Mouse (Mus musculus) midbrain, embryonic 12.5 days (tissue): ENCODE results near the gene Lamb1. TPM values are rescaled to one million over a fixed set of nuclear protein-coding genes. Genes with fewer than 3 reads are reported as not detected.

Experiments used
- ATAC-seq: fragments of 200-750 bp; cut with Nextera tagmentation; 2 replicates; pipeline ENCODE4 v1.8.0; 2017; ENCODE audit warnings: low read depth, moderate TSS enrichment, moderate library complexity; ENCODE audit not compliant: low FRiP score
- H3K27ac ChIP-seq: fragments of 300-500 bp; sonication (generic); replicated peaks from 2 replicates; pipeline ENCODE4 v1.5.1; 2016; ENCODE audit warnings: mild to moderate bottlenecking
- H3K27me3 ChIP-seq: fragments of 300-500 bp; sonication (generic); 2 replicates; pipeline ENCODE4 v1.6.1; 2016; ENCODE audit warnings: mild to moderate bottlenecking
- H3K36me3 ChIP-seq: fragments of 300-500 bp; sonication (generic); 2 replicates; pipeline ENCODE4 v1.6.1; 2016
- H3K4me1 ChIP-seq: fragments of 300-500 bp; sonication (generic); 2 replicates; pipeline ENCODE4 v1.6.1; 2016
- H3K4me2 ChIP-seq: fragments of 300-500 bp; sonication (generic); replicated peaks from 2 replicates; pipeline ENCODE4 v1.6.1; 2016; ENCODE audit warnings: mild to moderate bottlenecking, moderate library complexity
- H3K4me3 ChIP-seq: fragments of 300-500 bp; sonication (generic); 2 replicates; pipeline ENCODE4 v1.5.1; 2016; ENCODE audit warnings: mild to moderate bottlenecking
- H3K9ac ChIP-seq: fragments of 300-500 bp; sonication (generic); replicated peaks from 2 replicates; pipeline ENCODE4 v1.6.1; 2016; ENCODE audit warnings: mild to moderate bottlenecking, moderate library complexity
- H3K9me3 ChIP-seq: fragments of 300-500 bp; sonication (generic); 2 replicates; pipeline ENCODE4 v1.6.1; 2016; ENCODE audit warnings: mild to moderate bottlenecking
- WGBS: fragments of 180-500 bp; shearing (Covaris S2); methylation state at CpG from one replicate; pipeline ENCODE4 v1.1.7; 2016; 5-methylcytosine and 5-hydroxymethylcytosine counted together
- polyA plus RNA-seq: library from polyadenylated mRNA; unstranded; fragments of >200 nt; fragmentation: Nextera tagmentation; extraction: Ambion mirVana; gene quantifications from 2 replicates; pipeline ENCODE4 v1.2.1, GENCODE M21; 2016

Lamb1 gene
- polyA plus RNA-seq, 1 experiment from 2014 or later = 29.4 TPM

DNA sequence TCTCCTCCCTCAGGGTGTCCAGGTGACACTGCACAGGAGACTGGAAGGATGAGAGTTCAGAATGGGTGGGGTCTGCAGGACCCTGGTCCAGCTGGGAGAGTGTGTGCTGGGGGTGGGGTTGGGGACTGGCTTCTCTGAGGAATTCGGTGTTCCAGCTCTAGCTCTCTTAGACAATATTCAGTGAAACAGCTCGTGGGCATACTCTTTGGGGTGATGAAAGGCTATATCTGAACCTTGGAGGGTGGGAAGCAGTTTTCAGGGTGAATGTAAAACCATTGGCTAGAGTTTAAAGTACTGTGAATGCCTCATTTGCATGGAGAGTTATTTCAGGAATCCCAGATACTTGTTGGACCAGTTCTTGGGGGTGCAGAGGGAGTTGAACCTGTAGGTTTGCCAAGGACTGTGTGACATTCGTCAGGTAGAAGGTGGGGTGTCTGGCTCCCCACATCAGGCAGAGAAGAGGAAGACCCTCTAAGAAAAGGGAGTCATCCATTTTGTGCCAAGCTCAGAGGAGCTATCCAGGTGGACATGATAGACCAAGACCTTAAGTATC, 25.9 kb upstream of the Lamb1 start:
- H3K9me3 ChIP-seq = no peaks in the 10 kb centered on the region
- H3K4me2 ChIP-seq = no peak overlapping the region
- ATAC-seq = no peak
- H3K9ac ChIP-seq = no peak overlapping the region
- H3K4me3 ChIP-seq = no peak overlapping the region
- no peaks in the 10 kb centered on the region for H3K27me3 ChIP-seq
- no peaks in the 10 kb centered on the region for H3K4me1 ChIP-seq
- 88% methylated on average over 3 of the region's 3 CpGs for WGBS
- no peak overlapping the region for H3K27ac ChIP-seq
- no peaks in the 10 kb centered on the region for H3K36me3 ChIP-seq

DNA sequence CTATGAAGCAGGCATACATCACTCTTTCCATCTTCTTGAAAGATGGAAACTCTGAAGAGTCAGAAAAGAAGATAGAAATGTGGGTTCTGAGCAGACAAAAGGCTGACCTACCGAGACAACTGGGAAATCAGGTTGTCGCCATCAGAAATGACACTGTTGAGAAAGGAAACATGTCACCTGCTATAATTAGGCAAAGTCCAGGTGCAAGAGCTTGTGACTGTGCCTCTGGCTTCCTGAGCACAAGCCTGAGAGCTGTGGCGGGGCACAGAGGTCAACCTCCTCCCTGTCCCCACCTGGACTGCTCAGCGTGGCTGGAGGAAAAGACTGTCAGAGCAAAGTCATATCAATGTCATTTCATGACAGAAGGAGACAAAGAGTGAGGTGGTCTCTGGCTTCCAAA, 25.2 kb upstream of the Lamb1 start:
- Histone ChIP-seq H3K9ac (no peak overlapping the region), H3K36me3 (no peaks in the 10 kb centered on the region), H3K27me3 (no peaks in the 10 kb centered on the region), H3K4me1 (no peaks in the 10 kb centered on the region), H3K4me3 (no peak overlapping the region), H3K4me2 (no peak overlapping the region), H3K9me3 (no peaks in the 10 kb centered on the region), H3K27ac (no peak overlapping the region)
- ATAC-seq = no peak
- 75% methylated on average over 4 of the region's 4 CpGs for WGBS

DNA sequence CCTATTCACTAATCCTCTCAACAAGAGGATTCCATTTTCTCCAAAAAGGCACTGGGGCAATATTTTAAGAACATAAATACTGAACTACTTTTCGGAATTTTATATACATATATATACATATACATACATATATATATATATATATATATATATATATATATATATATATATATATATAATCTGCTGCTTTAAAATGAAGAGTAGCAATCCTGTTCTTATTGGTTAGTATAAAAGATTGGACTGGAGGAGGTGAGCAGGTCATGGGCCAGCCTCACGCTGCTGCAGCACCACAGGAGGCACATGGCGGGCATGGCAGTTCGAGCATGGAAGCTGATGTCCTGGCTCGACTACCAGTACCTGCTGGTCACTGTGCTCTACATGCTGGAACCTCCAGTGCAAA, 24.6 kb upstream of the Lamb1 start, which contains the start of gene Gm6993:
Gm6993 (plus strand) TSS at position 301 of the 400 bp plus-strand sequence.
- Histone ChIP-seq H3K27ac (no peak within 1 kb of the TSS), H3K27me3 (no peaks in the 10 kb centered on the region), H3K4me1 (no peaks in the 10 kb centered on the region), H3K4me2 (no peak within 1 kb of the TSS), H3K9ac (no peak within 1 kb of the TSS), H3K4me3 (no peak within 1 kb of the TSS), H3K36me3 (no peaks in the 10 kb centered on the region), H3K9me3 (no peaks in the 10 kb centered on the region)
- WGBS = 92% methylated on average over 5 of the region's 5 CpGs
- ATAC-seq = no peak

DNA sequence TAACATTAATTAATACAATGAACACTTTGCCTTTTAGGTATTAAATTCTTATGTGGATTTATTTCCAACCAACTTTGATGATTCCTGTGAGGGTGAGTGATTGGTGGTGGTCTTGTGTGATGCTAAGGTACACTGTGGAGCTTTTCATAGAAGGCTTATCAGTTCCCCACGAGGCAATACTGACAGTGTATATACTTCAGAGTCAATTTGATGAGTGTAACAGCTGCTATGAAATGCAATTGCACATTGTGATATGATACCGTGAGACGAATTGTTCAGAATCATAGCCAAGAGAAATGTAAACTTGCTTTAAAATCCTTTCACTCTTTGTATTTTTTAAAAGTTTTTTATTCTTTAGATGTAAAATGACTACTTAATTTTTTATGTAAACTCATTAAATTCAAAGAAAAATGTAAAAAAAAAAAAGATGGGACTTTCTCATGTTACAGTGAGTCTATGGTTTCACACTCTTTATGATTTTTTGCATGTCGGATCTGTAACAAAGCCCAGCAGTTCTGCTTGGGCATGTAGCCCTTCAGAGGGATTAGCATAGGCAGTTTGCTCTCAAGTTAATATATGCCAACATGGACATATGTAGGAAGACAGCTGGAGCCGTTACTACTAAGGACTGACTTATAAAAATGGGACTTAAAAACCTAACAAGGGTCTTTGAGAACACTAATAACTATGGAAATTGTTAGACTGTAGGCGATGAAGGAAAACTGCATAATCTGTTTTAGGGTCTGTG, 23.3 kb upstream of the Lamb1 start:
- Histone ChIP-seq H3K36me3 (no peaks in the 10 kb centered on the region), H3K4me1 (no peaks in the 10 kb centered on the region), H3K4me2 (no peak overlapping the region), H3K27ac (no peak overlapping the region), H3K9ac (no peak overlapping the region), H3K9me3 (no peaks in the 10 kb centered on the region), H3K4me3 (no peak overlapping the region), H3K27me3 (no peaks in the 10 kb centered on the region)
- WGBS = 80% methylated on average over 6 of the region's 6 CpGs
- no peak for ATAC-seq

DNA sequence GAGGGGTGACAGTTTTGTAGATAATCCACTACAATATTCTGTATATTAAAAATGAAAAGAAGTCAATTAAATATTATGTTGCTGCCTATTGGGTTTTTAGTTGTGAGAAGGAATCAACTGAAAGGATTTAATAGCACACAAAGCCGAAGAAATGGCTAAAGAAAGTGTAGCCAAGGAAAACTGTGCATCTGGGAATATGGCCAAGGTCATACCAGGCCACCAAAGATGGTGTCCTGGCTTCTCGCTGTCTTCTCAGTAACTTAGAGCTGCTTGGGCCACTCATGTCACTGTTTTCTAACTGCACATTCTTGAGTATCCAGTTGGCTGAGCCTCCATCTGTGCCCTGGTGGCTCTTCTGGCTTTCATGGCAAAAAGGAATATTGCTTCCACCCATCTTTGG, 21.0 kb upstream of the Lamb1 start:
- no peaks in the 10 kb centered on the region for H3K4me1 ChIP-seq
- H3K4me2 ChIP-seq = no peak overlapping the region
- no peaks in the 10 kb centered on the region for H3K36me3 ChIP-seq
- no peak overlapping the region for H3K9ac ChIP-seq
- 94% methylated on average over 2 of the region's 2 CpGs for WGBS
- H3K9me3 ChIP-seq = no peaks in the 10 kb centered on the region
- H3K4me3 ChIP-seq = no peak overlapping the region
- ATAC-seq = no peak
- H3K27ac ChIP-seq = no peak overlapping the region
- H3K27me3 ChIP-seq = no peaks in the 10 kb centered on the region

DNA sequence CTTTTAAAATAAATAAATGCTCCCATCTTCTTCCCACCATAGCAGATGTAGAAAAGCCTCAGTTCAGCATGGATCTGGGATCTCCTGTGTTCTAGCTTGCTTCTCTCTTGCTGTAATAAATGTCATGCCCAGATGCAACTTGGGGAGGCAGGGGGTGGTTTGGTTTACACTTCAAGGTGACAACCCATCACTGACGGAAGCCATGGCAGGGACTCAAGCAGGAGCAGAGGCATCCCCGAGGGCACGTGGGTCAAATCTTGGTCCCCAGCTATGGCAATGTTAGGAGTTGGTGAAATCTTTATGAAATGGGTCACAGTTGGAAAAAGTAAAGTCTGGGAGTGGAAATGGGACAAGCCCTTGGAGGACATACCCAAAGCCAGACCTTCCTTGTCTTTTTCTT, 20.3 kb upstream of the Lamb1 start:
- ATAC-seq = no peak
- no peak overlapping the region for H3K4me3 ChIP-seq
- H3K4me1 ChIP-seq = no peaks in the 10 kb centered on the region
- no peaks in the 10 kb centered on the region for H3K36me3 ChIP-seq
- H3K9me3 ChIP-seq = no peaks in the 10 kb centered on the region
- H3K27me3 ChIP-seq = no peaks in the 10 kb centered on the region
- no peak overlapping the region for H3K27ac ChIP-seq
- 91% methylated on average over 3 of the region's 3 CpGs for WGBS
- H3K9ac ChIP-seq = no peak overlapping the region
- H3K4me2 ChIP-seq = no peak overlapping the region

DNA sequence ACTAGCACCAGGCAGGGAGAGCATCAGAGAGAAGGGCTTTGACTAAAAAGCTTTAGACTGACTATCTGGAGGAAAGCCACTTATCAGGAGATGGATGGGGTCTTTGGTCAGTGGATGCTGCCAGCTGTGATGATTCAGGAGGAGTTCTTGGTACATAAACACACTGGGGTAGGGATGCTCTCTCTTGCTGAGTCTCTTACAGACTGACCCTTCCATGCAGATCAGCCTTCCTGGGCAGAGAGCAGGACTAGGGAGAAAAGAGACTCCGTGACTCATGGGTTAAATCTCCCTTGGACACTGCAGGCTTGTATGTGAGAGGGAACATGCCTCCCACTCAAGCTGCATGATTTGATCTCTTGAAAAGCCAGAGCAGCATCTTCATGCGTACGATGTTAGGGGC, 18.9 kb upstream of the Lamb1 start:
- no peak for ATAC-seq
- Histone ChIP-seq H3K4me3 (no peak overlapping the region), H3K27me3 (no peaks in the 10 kb centered on the region), H3K36me3 (no peaks in the 10 kb centered on the region), H3K9me3 (no peaks in the 10 kb centered on the region), H3K4me1 (no peaks in the 10 kb centered on the region), H3K27ac (no peak overlapping the region), H3K4me2 (no peak overlapping the region), H3K9ac (no peak overlapping the region)
- WGBS = 49% methylated on average over 3 of the region's 3 CpGs

DNA sequence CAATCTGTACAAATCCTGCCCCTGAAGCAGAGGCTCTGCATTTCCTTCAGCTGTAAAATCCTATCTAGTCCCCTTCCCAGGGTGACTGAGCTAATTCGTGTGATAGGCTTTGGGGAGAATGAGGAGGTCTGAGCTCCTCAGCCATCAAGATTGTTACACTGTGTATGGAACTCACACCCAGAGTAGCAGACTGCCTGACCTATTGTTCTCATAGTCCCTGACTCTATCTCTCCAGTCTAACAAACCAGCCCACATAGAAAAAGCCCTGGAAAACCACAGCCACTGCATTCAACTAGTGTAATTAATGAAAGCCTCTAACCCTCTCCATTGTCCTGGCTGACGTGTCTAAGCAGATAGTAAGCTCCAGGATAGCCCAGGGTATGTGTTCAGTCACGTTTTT, 18.4 kb upstream of the Lamb1 start:
- ATAC-seq = no peak
- H3K27ac ChIP-seq = no peak overlapping the region
- 33% methylated on average over 3 of the region's 3 CpGs for WGBS

DNA sequence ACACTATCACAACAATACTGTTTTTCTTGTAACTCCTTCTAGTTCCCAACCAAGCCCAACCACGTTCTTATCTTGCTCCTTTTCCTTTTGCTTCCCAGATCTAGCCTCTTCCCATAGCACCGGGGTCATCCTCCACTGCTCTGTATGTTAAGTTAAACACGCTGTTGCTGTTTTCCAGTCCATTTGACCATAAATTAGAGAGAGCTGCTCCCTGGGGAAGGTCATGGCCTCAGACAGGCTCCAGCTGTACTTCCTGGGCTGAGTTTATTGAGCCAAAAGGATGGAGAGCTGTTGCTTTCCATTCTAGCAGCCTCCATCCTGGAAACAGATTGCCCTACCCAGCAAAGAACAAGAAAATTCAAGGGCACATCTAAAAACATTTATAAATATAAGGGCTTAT, 16.9 kb upstream of the Lamb1 start:
- Histone ChIP-seq H3K4me3 (no peak overlapping the region), H3K9me3 (no peaks in the 10 kb centered on the region), H3K27me3 (no peaks in the 10 kb centered on the region), H3K4me2 (no peak overlapping the region), H3K27ac (no peak overlapping the region), H3K36me3 (no peaks in the 10 kb centered on the region), H3K9ac (no peak overlapping the region), H3K4me1 (no peaks in the 10 kb centered on the region)
- 53% methylated on average over 3 of the region's 3 CpGs for WGBS
- no peak for ATAC-seq

More for the DNA sequence above, 18.4 kb upstream of the Lamb1 start:
- H3K27me3 ChIP-seq = no peaks in the 10 kb centered on the region
- H3K36me3 ChIP-seq = no peaks in the 10 kb centered on the region
- no peak overlapping the region for H3K4me3 ChIP-seq
- no peak overlapping the region for H3K4me2 ChIP-seq
- no peak overlapping the region for H3K9ac ChIP-seq
- H3K9me3 ChIP-seq = no peaks in the 10 kb centered on the region
- no peaks in the 10 kb centered on the region for H3K4me1 ChIP-seq

DNA sequence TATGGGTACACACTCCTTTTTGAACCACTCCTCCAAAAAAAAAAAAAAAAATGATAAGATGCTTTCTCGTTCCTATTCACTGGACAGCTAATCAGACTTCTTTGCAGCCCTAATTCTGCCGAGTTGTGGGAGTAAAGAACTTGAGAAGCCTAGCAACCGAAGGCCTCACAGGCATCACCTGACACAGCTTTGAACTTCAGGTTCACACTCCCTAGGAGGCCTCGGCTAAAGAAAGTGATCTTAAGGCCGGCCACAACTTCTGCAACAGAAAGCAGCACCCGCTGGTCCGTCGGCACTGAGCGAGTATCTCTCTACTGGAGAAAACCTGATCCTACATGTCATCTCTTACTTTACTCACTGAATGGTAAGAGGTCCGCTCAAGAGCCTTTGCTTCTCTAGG, 16.4 kb upstream of the Lamb1 start:
- no peak overlapping the region for H3K4me3 ChIP-seq
- no peak for ATAC-seq
- H3K9me3 ChIP-seq = no peaks in the 10 kb centered on the region
- no peak overlapping the region for H3K9ac ChIP-seq
- H3K36me3 ChIP-seq = no peaks in the 10 kb centered on the region
- 44% methylated on average over 10 of the region's 10 CpGs for WGBS
- H3K4me1 ChIP-seq = no peaks in the 10 kb centered on the region
- no peak overlapping the region for H3K4me2 ChIP-seq
- no peaks in the 10 kb centered on the region for H3K27me3 ChIP-seq
- H3K27ac ChIP-seq = no peak overlapping the region

DNA sequence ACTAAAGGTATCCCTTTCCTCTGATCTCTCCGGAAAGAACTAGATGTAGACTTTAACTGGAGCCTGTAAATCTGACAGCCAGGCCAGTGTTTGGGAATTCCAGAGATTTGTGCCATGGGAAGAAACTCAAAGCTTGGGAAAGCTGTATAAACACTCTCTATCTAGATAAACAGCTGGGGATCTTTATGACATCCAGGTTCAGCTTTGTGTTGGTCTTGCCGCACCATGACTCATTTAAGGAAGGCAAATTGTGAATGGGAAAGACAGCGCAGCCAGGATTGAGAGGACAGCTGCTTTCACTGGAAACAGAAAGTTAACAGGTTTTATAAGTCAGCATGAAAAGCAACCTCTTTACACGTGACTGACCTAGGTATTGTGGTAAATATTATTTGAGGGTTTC, 12.8 kb upstream of the Lamb1 start:
- ATAC-seq = no peak
- no peak overlapping the region for H3K4me3 ChIP-seq
- no peak overlapping the region for H3K4me2 ChIP-seq
- H3K36me3 ChIP-seq = no peaks in the 10 kb centered on the region
- H3K9ac ChIP-seq = no peak overlapping the region
- H3K4me1 ChIP-seq = no peaks in the 10 kb centered on the region
- no peak overlapping the region for H3K27ac ChIP-seq
- no peaks in the 10 kb centered on the region for H3K27me3 ChIP-seq
- no peaks in the 10 kb centered on the region for H3K9me3 ChIP-seq
- WGBS = 79% methylated on average over 4 of the region's 4 CpGs

DNA sequence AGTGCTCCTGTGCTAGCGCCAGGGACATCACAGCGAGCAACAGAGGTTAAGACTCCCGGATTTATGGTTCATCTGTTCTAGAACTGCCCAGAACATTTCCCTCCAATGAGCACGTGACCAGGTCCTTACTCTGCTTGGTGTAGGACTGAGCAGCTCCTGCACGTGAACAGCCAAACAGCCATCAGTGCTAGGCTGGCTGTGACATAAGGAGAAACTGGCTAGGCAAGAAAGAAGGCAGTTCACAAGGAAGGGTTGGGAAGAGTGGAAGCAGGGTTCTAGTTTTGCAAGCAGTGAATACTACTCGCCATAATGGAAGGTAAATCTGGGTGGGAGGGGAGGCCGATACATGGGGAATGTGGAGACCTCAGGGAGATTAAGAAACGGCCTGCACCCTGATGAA, 10.1 kb upstream of the Lamb1 start:
- no peak overlapping the region for H3K4me3 ChIP-seq
- no peak overlapping the region for H3K27ac ChIP-seq
- H3K27me3 ChIP-seq = no peaks in the 10 kb centered on the region
- H3K4me1 ChIP-seq = no peaks in the 10 kb centered on the region
- ATAC-seq = no peak
- H3K36me3 ChIP-seq = no peaks in the 10 kb centered on the region
- WGBS = 88% methylated on average over 8 of the region's 8 CpGs
- no peaks in the 10 kb centered on the region for H3K9me3 ChIP-seq
- no peak overlapping the region for H3K4me2 ChIP-seq
- no peak overlapping the region for H3K9ac ChIP-seq
